Mouse (Mus musculus) thymus, postnatal 36 days (tissue): ENCODE data around the gene Gfod1.

Experiments
- DNase-seq, 2 experiments: peaks; one replicate each; pipeline ENCODE4 v3.0.0; 2022; ENCODE audit warnings: mixed read lengths in 2 of 2

Gfod1 gene

GRCm38 (mm10) chr13:43304018-43304431 lies at the start of gene Gfod1:
Gene Gfod1, minus strand, starts transcription at chr13:43304172.
- peak; percentile 96 to 98 for DNase-seq

DNA sequence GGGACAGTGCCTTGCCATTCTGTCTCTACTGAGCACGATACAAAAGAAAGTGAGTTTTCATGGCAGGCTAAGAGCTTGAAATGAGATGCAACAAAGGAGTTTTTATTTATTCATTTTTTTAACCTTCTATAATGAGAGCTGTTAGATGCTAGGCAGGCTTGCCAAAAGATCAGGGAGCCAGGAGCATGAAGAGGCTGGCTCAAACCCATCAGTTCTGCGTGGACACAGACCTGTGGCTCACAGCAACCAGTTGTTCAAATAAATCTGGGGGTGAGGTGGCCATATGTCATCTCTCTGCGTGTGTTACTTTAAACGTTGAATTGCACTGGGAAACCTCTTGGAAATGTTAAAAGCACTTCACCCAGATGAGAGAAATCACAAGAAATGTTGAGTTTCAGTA lies 49.4 kb upstream of the Gfod1 start:
- DNase-seq: no peak

DNA sequence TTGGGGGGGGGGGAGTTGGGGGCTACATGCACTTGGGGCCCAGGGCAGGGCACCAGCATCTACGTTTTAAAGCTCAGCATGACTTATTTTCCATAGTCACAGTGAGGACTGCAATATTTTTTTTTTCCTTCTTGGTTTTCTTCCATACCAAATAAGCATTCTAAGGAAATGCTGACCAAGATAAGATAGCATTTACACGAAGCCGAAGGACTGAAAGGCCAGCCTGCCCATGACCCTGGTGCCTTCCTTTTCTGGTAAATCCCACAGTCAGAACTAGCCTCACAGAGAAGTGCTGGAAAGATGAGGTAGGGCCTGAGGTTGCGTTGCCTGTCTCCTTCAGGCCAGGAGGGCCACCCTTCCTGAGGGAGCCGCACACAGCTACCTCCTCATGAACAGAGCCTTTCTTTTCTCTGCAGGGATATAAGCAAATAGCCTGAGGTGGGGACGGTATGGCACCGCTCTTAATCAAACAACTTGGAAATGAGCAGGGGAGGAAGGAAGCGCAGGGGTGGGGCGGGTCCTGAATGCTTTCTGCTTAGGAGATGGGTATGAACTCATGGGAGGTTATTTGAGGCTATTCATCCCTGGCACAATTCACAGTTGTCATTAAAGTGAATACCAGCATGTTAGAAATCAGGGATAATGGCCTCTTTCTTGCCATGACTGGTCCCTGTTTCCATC lies 46.7 kb upstream of the Gfod1 start:
- no peak for DNase-seq

- no peak for DNase-seq
Measured at GRCm38 (mm10) chr13:43349376-43349775, 45.4 kb upstream of the Gfod1 start.

GRCm38 (mm10) chr13:43346825-43347224 lies 42.9 kb upstream of the Gfod1 start:
- DNase-seq: no peak

DNA sequence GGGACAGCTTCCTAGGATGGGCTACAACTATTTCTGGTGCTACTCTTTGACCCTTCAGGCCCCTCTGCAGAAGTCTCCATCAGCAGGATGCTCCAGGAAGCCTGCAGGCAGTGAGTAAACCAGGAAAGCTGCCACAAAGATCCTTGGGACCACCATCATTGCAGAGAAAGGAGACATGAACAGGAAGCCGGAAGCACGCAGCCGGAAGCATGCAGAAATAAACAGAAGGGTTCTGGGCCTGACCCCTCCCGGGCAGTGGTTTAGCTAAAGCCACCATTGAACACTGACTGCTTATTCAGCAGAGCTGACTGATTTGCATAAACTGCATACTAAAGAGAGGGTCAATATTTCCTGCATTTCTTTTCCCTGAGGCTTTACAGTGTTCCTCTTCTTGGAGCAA lies 34.7 kb upstream of the Gfod1 start:
- no peak for DNase-seq

DNA sequence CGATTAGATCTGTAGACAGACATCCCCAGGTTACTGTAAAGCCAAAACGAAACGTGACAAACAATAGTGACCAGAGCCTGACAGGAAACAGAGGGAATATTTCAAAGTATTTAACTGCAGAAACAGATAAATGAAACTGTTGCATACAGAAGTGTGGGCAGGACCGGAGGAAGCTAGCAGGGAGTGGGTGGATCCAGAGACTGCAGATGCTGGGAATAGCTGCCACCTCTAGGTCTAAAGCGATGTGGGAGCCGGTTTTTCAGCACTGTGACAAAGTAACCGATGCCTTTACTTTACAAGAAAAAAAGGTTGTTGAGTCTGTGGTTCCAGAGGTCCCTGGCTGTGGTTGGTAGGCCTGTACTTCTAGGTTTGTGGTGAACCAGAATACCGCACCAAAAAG lies 34.0 kb upstream of the Gfod1 start:
- no peak for DNase-seq

DNA sequence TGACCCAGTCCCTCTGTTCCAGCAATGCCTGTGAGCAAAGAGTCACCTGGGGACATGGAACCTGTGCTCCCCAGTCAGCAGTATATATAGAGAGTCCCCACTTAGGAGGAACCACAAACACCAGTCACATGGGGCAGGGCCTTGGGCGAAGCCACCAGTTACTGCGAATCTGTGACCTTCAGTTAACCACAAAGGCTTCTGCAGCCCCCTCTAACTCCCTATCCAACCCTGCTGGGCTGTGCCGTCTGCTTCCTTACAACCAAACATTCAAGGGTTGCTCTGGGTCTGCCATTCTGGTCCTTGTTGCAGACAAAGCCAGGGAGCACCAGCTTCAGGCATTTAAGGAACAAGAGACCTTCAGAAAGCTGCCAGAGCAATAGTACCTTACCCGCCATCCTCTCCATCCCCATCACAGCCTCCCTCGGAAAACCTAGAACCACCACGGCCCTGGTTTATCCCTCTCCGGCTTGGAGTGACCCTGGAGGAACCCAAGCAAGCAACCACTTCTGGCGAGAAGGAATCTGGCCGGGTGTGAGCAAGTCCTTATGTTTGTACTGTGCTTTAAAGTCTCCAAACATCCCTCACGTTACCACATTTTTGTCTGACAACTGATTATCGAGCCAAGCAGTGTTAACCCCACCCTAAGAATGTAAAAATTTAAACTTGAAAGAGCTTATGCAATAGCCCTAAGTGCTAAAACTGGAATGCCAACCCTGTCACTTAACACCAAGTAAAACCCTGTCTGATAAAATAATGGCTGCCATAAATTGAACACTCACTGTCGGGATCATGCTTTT lies 32.7 kb upstream of the Gfod1 start:
- DNase-seq: no peak

GRCm38 (mm10) chr13:43332591-43332990 lies 28.6 kb upstream of the Gfod1 start:
- peak; percentile 11 to 15 for DNase-seq

DNA sequence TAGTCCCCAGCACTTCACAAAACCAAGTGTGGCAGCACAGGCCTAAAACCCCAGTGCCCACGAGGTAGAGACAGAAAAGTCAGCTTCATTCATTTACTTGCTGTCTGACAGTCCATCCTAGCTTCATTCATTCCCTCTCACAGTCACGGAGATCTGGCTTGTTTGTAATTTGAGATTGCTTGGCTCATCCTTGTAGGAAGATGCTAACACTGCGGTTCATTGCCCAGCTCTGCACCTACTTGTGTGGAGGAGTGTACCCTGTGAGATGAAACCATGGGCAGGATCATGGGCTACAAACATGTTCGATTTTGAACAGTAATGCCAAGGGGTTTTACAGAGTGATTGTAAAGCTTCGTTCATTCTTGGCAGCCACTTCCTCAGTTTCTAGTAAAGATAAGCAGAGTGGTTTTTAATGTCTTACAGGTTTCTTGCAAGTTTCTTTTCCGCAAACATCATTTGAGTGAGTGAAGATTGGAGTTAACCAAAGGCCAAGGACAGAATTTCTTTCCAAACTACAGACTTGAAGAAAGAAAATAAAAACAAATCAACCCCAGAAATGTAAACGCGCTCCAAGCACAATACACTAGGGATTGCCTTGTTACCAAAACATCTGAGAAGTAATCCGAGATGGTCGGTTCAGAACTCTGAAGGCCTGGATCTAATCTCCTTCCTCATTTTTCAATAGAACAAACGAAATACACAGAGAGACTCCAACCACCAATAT lies 27.9 kb upstream of the Gfod1 start:
- no peak for DNase-seq

DNA sequence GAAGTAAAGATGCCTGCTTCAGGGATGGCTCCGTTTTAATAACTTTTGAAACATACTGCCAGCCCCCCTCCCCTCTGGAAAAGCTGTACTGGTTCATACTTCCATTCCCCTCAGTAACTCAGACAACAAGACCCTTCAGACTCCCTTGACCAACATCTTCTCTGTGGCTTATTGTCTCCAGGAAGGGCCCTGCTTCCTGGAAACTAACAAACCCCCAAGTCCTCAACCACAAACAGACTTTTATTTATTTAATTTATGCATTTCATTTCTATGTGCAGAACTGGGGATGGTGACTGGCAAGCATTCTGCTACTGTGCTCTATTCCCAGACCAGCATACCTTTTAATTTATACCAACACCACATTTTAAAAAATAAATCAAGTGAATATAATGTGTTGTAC lies 21.5 kb upstream of the Gfod1 start:
- no peak for DNase-seq

DNA sequence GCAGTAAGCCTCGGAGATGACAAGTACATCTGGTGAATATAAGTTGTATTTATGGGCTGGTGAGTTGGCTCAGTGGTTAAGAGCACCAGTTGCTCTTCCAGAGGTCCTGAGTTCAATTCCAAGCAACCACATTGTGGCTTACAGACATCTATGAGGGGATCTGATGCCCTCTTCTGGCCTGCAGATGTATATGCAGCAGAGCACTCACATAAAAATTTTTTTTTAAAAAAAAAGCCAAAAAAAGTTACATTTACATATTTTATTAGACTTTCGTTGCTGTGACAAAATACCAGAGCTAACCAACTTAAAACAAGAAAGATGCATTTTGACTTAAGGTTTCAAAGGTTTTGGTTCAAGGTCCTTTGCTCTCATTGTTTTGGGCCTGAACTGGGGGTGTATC lies 17.5 kb upstream of the Gfod1 start:
- no peak for DNase-seq

DNA sequence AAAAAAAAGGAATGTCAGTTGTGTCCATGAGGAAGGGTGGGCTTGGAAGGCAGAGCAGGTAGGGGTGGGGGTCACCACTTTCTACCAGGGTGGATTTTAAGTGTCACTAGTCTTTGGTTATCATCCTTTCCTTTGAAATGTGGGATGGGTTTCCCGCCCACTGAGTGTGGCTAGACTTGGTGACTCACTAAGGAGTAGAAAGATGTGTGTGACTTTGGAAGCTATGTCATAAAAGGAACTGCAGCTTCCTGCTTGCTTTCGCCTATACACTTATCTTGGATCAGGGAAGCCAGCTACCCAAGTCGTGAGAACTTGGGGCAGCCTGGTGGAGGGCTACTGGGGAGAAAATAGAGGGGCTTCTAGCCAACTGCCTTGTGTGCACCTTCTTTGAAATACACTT lies 15.4 kb upstream of the Gfod1 start:
- no peak for DNase-seq

DNA sequence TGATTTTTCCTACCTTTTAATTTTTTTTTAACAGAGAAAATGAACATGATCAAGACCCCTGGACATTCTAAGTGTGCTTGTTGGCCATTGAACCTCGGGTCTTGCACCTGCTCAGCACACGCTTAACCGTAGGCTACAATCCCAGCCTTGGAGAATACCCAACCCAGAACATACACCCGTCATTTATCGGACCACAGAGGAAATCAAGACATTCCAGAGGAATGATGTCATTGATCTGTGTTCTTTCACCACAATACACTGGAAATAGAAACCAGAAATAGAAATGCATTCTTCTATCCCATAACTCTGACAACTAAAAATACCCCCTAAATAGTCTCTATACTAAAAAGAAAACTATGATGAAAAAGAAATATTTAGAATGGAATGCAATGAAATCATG lies 13.4 kb upstream of the Gfod1 start:
- DNase-seq: no peak

DNA sequence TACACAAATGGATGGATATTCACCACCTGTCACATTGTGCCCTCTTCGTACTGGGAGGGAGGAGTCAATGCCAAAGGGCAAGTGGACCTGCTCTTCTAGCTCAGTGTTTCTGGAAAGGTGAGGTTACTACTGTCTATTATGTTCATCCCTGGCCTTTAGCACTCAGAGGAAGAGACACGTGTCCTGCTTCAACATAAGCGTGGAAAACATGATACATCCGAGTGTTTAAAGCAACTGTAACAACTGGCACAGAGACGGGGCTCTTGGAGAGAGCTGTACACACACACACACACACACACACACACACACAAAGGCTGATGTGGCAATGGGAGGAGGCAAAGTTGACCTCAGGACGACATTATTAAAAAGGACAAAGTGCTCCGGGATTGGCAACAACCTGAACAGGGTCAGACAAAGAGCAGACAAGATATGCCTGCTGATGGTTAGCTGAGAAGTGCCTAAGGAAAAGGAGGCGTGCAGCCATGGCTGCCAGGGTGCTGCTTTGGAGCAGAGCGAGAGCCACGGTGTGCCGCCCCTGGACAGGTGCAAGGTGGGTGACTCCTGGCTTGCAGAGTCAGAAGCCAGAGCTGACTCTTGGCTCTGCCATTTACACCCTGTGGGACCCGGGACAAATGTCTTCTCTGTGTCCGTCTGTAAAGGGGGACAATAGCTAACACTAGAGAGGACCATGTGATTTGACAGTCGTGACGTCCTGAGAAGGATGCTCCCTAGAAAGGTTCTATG lies 1.4 kb upstream of the Gfod1 start:
- DNase-seq: no peak

GRCm38 (mm10) chr13:43304700-43305099 lies 728 bp upstream of the Gfod1 start:
- peak; percentile 9 to 33 for DNase-seq

DNA sequence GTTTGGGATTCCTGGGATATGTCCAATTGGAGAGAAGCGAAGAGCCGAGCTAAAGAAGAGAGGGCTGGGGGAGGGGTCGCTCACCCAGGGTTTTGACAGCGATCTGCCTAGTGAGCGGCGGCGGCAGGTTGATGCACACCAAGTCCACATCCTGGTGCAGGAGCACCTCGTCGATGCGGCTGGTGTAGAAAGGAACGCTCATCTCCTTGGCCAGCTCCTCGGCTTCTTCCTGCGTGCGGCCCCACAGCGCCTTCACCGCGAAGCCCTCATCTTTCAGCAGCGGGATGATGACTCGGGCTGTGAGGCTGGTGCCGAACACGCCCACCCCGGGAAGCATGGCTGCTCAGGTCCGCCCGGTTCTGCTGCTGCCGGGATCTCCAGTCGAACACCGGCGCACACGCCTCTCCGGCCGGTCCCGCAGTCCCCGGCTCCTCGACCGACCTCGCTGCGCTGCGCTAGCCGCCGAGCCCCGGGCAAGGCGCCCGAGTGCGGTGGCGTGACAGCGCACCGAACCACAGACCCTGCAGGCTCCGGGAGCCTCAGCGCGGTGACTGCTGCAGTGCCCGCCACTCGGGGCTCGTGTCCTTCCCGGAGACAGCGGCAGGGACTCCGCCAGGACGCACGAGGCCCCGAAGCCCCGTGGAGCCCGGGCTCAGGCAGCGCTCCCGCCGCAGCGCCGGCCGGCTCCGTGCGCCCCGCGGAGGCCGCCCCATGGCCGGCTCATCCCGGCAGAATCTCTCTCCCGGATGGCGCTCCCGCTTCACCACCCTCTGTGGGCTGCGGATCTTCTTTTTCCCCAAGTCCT lies 609 bp downstream of the Gfod1 start:
- DNase-seq: peak; percentile 52 to 60

DNA sequence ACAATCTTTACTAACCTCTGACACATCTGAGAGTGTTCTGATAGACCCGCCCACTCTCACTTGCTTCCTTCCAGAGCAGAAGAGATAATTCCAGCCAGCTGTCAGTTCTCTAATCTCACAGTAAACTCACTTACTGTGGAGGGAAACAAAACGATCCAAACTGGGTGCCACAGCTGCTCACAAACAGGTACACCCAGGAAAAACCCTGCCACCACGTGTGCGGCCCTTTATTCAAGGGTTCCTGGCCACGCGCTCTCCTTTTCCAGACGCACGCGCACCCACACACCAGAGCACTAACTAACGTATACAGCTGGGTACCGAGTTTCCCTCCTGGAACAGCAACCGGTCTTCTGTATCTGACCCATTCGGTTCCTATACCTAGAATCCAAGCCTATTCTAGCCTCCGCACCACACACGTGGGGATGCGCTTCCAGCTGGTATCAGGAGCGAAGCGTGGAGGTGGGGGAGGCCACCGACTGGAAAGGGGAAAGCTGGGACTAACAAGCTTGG lies 1.3 kb downstream of the Gfod1 start:
- peak; percentile 14 to 25 for DNase-seq

- DNase-seq: no peak
Measured at GRCm38 (mm10) chr13:43302239-43302638, 1.7 kb downstream of the Gfod1 start.

DNA sequence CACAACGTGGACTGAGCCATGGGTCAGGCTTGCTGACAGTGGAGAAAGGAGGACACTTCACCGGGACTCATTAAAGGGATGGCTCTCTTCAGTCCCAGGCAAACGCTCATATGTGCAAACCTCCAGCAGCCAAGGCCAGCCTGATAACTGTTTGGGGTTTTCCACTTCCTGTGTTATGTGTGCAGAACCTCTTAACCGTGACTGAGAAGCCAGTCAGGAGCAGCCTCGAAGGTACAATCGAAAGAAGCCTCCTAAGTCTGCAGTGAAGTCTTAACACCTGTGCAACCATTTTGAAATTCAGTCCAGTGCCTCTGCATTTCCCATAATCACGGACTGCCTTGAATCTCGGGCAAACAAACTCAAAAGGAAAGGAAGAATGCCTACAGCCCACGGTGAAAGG lies 3.1 kb downstream of the Gfod1 start:
- DNase-seq: peak; percentile 27 to 42

- DNase-seq: no peak
Measured at GRCm38 (mm10) chr13:43300366-43300765, 3.6 kb downstream of the Gfod1 start.

DNA sequence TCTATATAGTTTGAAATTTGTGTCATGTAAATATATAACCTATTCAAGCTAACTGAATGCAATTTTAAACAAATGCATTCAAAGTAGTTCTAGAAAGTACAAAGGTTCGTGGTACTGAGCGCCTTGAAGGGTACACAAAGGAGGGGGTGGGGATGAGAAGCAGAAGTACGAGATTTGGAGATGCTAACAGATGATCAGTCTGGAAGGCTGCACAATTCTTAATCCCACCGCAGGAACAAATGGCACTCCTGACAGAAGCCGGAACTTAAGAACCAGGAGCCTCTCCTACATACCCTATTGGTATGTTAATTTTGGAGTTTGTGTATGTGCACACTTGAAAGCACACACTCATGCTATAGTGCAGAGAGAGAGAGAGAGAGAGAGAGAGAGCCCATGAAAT lies 4.8 kb downstream of the Gfod1 start:
- no peak for DNase-seq
